Mouse (Mus musculus): ENCODE measurements around the gene Tmem8.

DNA sequence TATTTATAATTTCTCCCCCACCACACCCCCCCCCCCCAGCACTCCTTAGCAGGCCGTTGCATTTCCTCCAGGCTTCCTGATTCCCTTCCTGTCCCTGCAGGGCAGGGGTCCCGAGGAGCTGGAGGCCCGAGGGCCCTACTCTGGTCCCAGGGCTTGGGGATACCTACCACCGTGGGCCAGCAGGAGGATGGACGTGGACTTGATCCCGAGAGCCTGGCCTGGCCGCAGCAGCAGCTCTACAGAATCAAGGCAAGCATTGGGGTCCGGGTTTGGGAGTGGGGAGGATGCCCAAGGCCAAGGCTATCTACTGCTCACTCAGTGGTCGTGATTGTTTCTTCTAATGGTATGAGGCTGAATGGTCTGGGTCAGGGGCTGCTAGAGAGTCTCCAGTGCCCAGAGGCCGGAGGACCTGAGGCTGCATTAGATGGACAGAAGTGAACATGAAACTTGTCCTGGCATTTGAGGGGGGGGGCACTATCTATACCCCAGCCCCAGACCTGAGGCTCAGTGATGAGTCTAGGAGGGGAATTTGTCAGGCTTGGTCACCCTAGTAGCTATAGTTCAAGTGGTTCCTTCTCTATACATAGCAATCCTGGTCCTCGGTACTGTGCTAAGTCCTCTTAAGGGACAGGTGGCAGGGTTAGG, 24.1 kb downstream of the Tmem8 start:
- TF ChIP-seq CTCF (IDR thresholded peaks at IDR 0.05; ENCODE audit: low read depth, low read length) = no peak
- TF ChIP-seq POLR2A (IDR thresholded peaks at IDR 0.05; ENCODE audit: extremely low read depth, insufficient read depth, low read length) = no peak
